ENCODE assay signal across 14 mouse cellular contexts in the genomic region with DNA sequence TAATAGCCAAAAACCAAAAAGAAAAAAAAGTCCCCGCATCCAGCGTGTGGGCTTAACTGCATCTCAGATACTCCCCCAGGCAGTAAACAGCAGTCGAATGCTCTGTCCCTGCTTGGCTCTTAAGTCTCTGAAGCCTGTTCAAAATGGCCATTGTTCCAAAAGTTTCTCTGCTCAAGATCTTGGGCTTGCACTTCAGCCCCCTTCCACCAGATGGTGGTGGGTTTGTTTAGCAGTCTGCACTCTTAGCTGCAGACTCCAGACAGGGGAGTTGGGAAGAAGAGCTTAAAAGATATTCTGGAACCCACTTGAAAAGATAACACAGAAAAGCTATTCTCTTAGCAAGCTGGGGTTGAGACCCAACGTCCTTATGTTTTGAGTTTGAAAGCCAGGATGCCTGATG.
DNase-seq lines count a peak whose midpoint lies in the region; ATAC-seq and TF ChIP-seq lines count a peak whose summit lies in the region.
"Had no signal": no experiment of that assay in that cellular context is flagged by ENCODE, and none has a peak within 500 bp of the region (broad histone marks: within the 10 kb centered on the region; RNA-seq: fewer than 3 reads in every experiment).

No protein-coding gene starts in this region.

- no peak for ATAC-seq in hindbrain, postnatal 0 days
- no peak for ATAC-seq in hindbrain, embryonic 14.5 days (ENCODE audit: low FRiP score)
- ATAC-seq in midbrain, embryonic 16.5 days = no peak
- ATAC-seq in granulocyte monocyte progenitor cell, adult 5-6 weeks (replicated peaks; ENCODE audit: poor library complexity, severe bottlenecking) = no peak

- H3K9me3 ChIP-seq in hindbrain, postnatal 0 days (ENCODE audit: low read length) = no peaks in the 10 kb centered on the region
- H3K9me3 ChIP-seq in hindbrain, embryonic 14.5 days (ENCODE audit: control insufficient read depth, low read length) = no peaks in the 10 kb centered on the region
- no peaks in the 10 kb centered on the region for H3K9me3 ChIP-seq in midbrain, embryonic 10.5 days (replicated peaks)
- H3K9me3 ChIP-seq in midbrain, embryonic 16.5 days (replicated peaks; ENCODE audit: control insufficient read depth, low read length, poor library complexity, severe bottlenecking) = no peaks in the 10 kb centered on the region
- H3K9me3 ChIP-seq: embryonic facial prominence, embryonic 13.5 days; hindbrain, embryonic 15.5 days; liver, embryonic 15.5 days had no signal

- no peak overlapping the region for H3K4me2 ChIP-seq in hindbrain, postnatal 0 days (ENCODE audit: low read depth, low read length)
- no peak overlapping the region for H3K4me2 ChIP-seq in hindbrain, embryonic 14.5 days (replicated peaks)
- no peak overlapping the region for H3K4me2 ChIP-seq in midbrain, embryonic 16.5 days (ENCODE audit: low read length)
- H3K4me2 ChIP-seq: embryonic facial prominence, embryonic 13.5 days; heart, embryonic 11.5 days; hindbrain, embryonic 15.5 days; liver, embryonic 15.5 days had no signal

- no peak overlapping the region for H3K4me3 ChIP-seq in hindbrain, postnatal 0 days (ENCODE audit: low read length)
- no peak overlapping the region for H3K4me3 ChIP-seq in hindbrain, embryonic 14.5 days (replicated peaks; ENCODE audit: low read length)
- H3K4me3 ChIP-seq in midbrain, embryonic 10.5 days = no peak overlapping the region
- no peak overlapping the region for H3K4me3 ChIP-seq in midbrain, embryonic 16.5 days (ENCODE audit: low read depth, low read length)
- H3K4me3 ChIP-seq: embryonic facial prominence, embryonic 13.5 days; hindbrain, embryonic 15.5 days; liver, embryonic 15.5 days; megakaryocyte, embryonic 14.5 days had no signal

- no peaks in the 10 kb centered on the region for H3K36me3 ChIP-seq in hindbrain, postnatal 0 days (ENCODE audit: insufficient read depth, low read length)
- no peaks in the 10 kb centered on the region for H3K36me3 ChIP-seq in hindbrain, embryonic 14.5 days (replicated peaks; ENCODE audit: control insufficient read depth, insufficient read depth)
- no peaks in the 10 kb centered on the region for H3K36me3 ChIP-seq in midbrain, embryonic 10.5 days
- H3K36me3 ChIP-seq in midbrain, embryonic 16.5 days (ENCODE audit: control insufficient read depth, insufficient read depth, low read length) = no peaks in the 10 kb centered on the region
- H3K36me3 ChIP-seq: embryonic facial prominence, embryonic 13.5 days; hindbrain, embryonic 15.5 days; liver, embryonic 15.5 days had no signal

- peak; percentile 43 for DNase-seq in hindbrain, postnatal 0 days (ENCODE audit: low spot score)
- DNase-seq in hindbrain, embryonic 14.5 days (ENCODE audit: low spot score) = no peak
- no peak for DNase-seq in midbrain, embryonic 10.5 days (ENCODE audit: low spot score)
- DNase-seq in brain, embryonic 14.5 days (ENCODE audit: low read depth) = no peak
- peak; percentile 8 for DNase-seq in fat pad, adult 2 months (ENCODE audit: extremely low read depth, low read depth, low spot score)
- DNase-seq: adrenal gland, postnatal 14 days; kidney, postnatal 25 days had no signal

- no peaks in the 10 kb centered on the region for H3K4me1 ChIP-seq in hindbrain, postnatal 0 days (ENCODE audit: insufficient read depth, low read length)
- H3K4me1 ChIP-seq in hindbrain, embryonic 14.5 days (replicated peaks; ENCODE audit: control insufficient read depth, insufficient read depth, low read length) = no peaks in the 10 kb centered on the region
- no peaks in the 10 kb centered on the region for H3K4me1 ChIP-seq in midbrain, embryonic 10.5 days
- H3K4me1 ChIP-seq in midbrain, embryonic 16.5 days (ENCODE audit: control insufficient read depth, insufficient read depth, low read length) = no peaks in the 10 kb centered on the region
- H3K4me1 ChIP-seq: embryonic facial prominence, embryonic 13.5 days; hindbrain, embryonic 15.5 days; liver, embryonic 15.5 days; megakaryocyte, embryonic 14.5 days had no signal

- no peaks in the 10 kb centered on the region for H3K27me3 ChIP-seq in hindbrain, postnatal 0 days (ENCODE audit: insufficient read depth, low read length)
- no peaks in the 10 kb centered on the region for H3K27me3 ChIP-seq in hindbrain, embryonic 14.5 days (ENCODE audit: control insufficient read depth, insufficient read depth, low read length)
- no peaks in the 10 kb centered on the region for H3K27me3 ChIP-seq in midbrain, embryonic 10.5 days (ENCODE audit: low read depth, poor library complexity, severe bottlenecking)
- H3K27me3 ChIP-seq in midbrain, embryonic 16.5 days (ENCODE audit: control insufficient read depth, insufficient read depth, low read depth, low read length) = no peaks in the 10 kb centered on the region
- H3K27me3 ChIP-seq: embryonic facial prominence, embryonic 13.5 days; hindbrain, embryonic 15.5 days; liver, embryonic 15.5 days; megakaryocyte, embryonic 14.5 days had no signal

- no peak overlapping the region for H3K9ac ChIP-seq in hindbrain, postnatal 0 days (replicated peaks; ENCODE audit: low read length)
- no peak overlapping the region for H3K9ac ChIP-seq in hindbrain, embryonic 14.5 days
- no peak overlapping the region for H3K9ac ChIP-seq in midbrain, embryonic 16.5 days (ENCODE audit: low read depth, low read length)
- H3K9ac ChIP-seq: embryonic facial prominence, embryonic 13.5 days; hindbrain, embryonic 15.5 days; liver, embryonic 15.5 days had no signal

- WGBS in hindbrain, postnatal 0 days = 72% methylated on average over 4 of the region's 4 CpGs
- WGBS in hindbrain, embryonic 14.5 days = 78% methylated on average over 4 of the region's 4 CpGs
- WGBS in midbrain, embryonic 10.5 days = 83% methylated on average over 4 of the region's 4 CpGs
- WGBS in midbrain, embryonic 16.5 days = 62% methylated on average over 4 of the region's 4 CpGs

- H3K27ac ChIP-seq in hindbrain, postnatal 0 days = no peak overlapping the region
- H3K27ac ChIP-seq in hindbrain, embryonic 14.5 days = no peak overlapping the region
- 0 out of 2 replicates have a peak overlapping the region, but pooled peaks have one; percentile 2 for H3K27ac ChIP-seq in midbrain, embryonic 10.5 days (replicated peaks)
- H3K27ac ChIP-seq in midbrain, embryonic 16.5 days (ENCODE audit: low read length) = no peak overlapping the region
- H3K27ac ChIP-seq: embryonic facial prominence, embryonic 13.5 days; hindbrain, embryonic 15.5 days; liver, embryonic 15.5 days had no signal

- TF ChIP-seq CTCF in hindbrain, postnatal 0 days (IDR thresholded peaks at IDR 0.05; ENCODE audit: low read depth) = peak; percentile 66
- TF ChIP-seq CTCF in brain, embryonic 14.5 days (IDR thresholded peaks at IDR 0.05; ENCODE audit: borderline replicate concordance, extremely low read depth, insufficient read depth, insufficient read length) = peak; percentile 49; the same call in 1 of the 2 replicates

- no peak for TF ChIP-seq POLR2A in brain, embryonic 14.5 days (IDR thresholded peaks at IDR 0.05; ENCODE audit: borderline replicate concordance, extremely low read depth, insufficient read depth, insufficient read length, poor library complexity, severe bottlenecking)

Comparison
In these comparisons a context has a peak if more than half of its experiments do, and no peak if none do; other contexts are left out.
1. DNase-seq: peak in hindbrain, postnatal 0 days (single experiment) and fat pad, adult 2 months (single experiment); none in hindbrain, embryonic 14.5 days (single experiment), midbrain, embryonic 10.5 days (single experiment) and brain, embryonic 14.5 days (single experiment).